Mouse (Mus musculus): ENCODE data around the gene Padi4. TPM values are rescaled to one million over a fixed set of nuclear protein-coding genes. Genes with fewer than 3 reads are reported as not detected.

The Padi4 gene
- polyA plus RNA-seq, 1 experiment from 2014 or later: 0.38 TPM

- DNase-seq (ENCODE audit: low spot score) (no peak), ATAC-seq (ENCODE audit: low read depth) (no peak)
- H3K4me1 ChIP-seq (ENCODE audit: control insufficient read depth, insufficient read depth, low read length): no peaks in the 10 kb centered on the region
- WGBS: 77% methylated on average over 20 of the region's 20 CpGs
- H3K4me3 ChIP-seq (ENCODE audit: low read depth, low read length): no peak overlapping the region
- H3K27me3 ChIP-seq (replicated peaks; ENCODE audit: control insufficient read depth, insufficient read depth, low read length): no peaks in the 10 kb centered on the region
- no peak overlapping the region for H3K9ac ChIP-seq (ENCODE audit: low read depth, low read length)
- H3K27ac ChIP-seq (replicated peaks; ENCODE audit: low read depth, low read length): no peak overlapping the region
- no peaks in the 10 kb centered on the region for H3K9me3 ChIP-seq (ENCODE audit: control insufficient read depth, low read length)
- H3K36me3 ChIP-seq (ENCODE audit: control insufficient read depth, insufficient read depth, low read length): peaks cover 63% of the 10 kb centered on the region
- H3K4me2 ChIP-seq (ENCODE audit: low read depth, low read length): no peak overlapping the region
Observed at GRCm38 (mm10) chr4:140721968-140722490, 52.0 kb downstream of the Padi4 start.

- DNase-seq (ENCODE audit: low spot score): no peak
- H3K4me1 ChIP-seq (ENCODE audit: control insufficient read depth, insufficient read depth, low read length): no peaks in the 10 kb centered on the region
- ATAC-seq (ENCODE audit: low read depth): no peak
- peaks cover 83% of the 10 kb centered on the region for H3K36me3 ChIP-seq (ENCODE audit: control insufficient read depth, insufficient read depth, low read length)
- no peak overlapping the region for H3K4me2 ChIP-seq (ENCODE audit: low read depth, low read length)
- no peak overlapping the region for H3K27ac ChIP-seq (replicated peaks; ENCODE audit: low read depth, low read length)
- no peaks in the 10 kb centered on the region for H3K27me3 ChIP-seq (replicated peaks; ENCODE audit: control insufficient read depth, insufficient read depth, low read length)
- H3K4me3 ChIP-seq (ENCODE audit: low read depth, low read length): no peak overlapping the region
- no peaks in the 10 kb centered on the region for H3K9me3 ChIP-seq (ENCODE audit: control insufficient read depth, low read length)
- WGBS: 86% methylated on average over 5 of the region's 5 CpGs
- H3K9ac ChIP-seq (ENCODE audit: low read depth, low read length): no peak overlapping the region
Observed at GRCm38 (mm10) chr4:140720091-140720490, 53.9 kb downstream of the Padi4 start.

GRCm38 (mm10) chr4:140718436-140718835, 55.6 kb downstream of the Padi4 start:
- H3K27me3 ChIP-seq (replicated peaks; ENCODE audit: control insufficient read depth, insufficient read depth, low read length): no peaks in the 10 kb centered on the region
- H3K27ac ChIP-seq (replicated peaks; ENCODE audit: low read depth, low read length): no peak overlapping the region
- peaks cover 97% of the 10 kb centered on the region for H3K36me3 ChIP-seq (ENCODE audit: control insufficient read depth, insufficient read depth, low read length)
- WGBS: 93% methylated on average over 9 of the region's 9 CpGs
- no peak for DNase-seq (ENCODE audit: low spot score)
- no peak overlapping the region for H3K4me3 ChIP-seq (ENCODE audit: low read depth, low read length)
- H3K9me3 ChIP-seq (ENCODE audit: control insufficient read depth, low read length): no peaks in the 10 kb centered on the region
- H3K9ac ChIP-seq (ENCODE audit: low read depth, low read length): no peak overlapping the region
- ATAC-seq (ENCODE audit: low read depth): no peak
- no peak overlapping the region for H3K4me2 ChIP-seq (ENCODE audit: low read depth, low read length)
- no peaks in the 10 kb centered on the region for H3K4me1 ChIP-seq (ENCODE audit: control insufficient read depth, insufficient read depth, low read length)

GRCm38 (mm10) chr4:140716994-140717393, 57.0 kb downstream of the Padi4 start:
- Histone ChIP-seq H3K36me3 (ENCODE audit: control insufficient read depth, insufficient read depth, low read length) (peaks cover 98% of the 10 kb centered on the region), H3K4me1 (ENCODE audit: control insufficient read depth, insufficient read depth, low read length) (no peaks in the 10 kb centered on the region), H3K27me3 (replicated peaks; ENCODE audit: control insufficient read depth, insufficient read depth, low read length) (no peaks in the 10 kb centered on the region), H3K9ac (ENCODE audit: low read depth, low read length) (no peak overlapping the region), H3K27ac (replicated peaks; ENCODE audit: low read depth, low read length) (no peak overlapping the region), H3K4me2 (ENCODE audit: low read depth, low read length) (no peak overlapping the region), H3K4me3 (ENCODE audit: low read depth, low read length) (no peak overlapping the region), H3K9me3 (ENCODE audit: control insufficient read depth, low read length) (no peaks in the 10 kb centered on the region)
- no peak for DNase-seq (ENCODE audit: low spot score)
- ATAC-seq (ENCODE audit: low read depth): no peak
- 93% methylated on average over 11 of the region's 11 CpGs for WGBS

- H3K36me3 ChIP-seq (ENCODE audit: control insufficient read depth, insufficient read depth, low read length): peaks cover 98% of the 10 kb centered on the region
- ATAC-seq (ENCODE audit: low read depth): no peak
- H3K27ac ChIP-seq (replicated peaks; ENCODE audit: low read depth, low read length): no peak overlapping the region
- no peak overlapping the region for H3K4me3 ChIP-seq (ENCODE audit: low read depth, low read length)
- no peak overlapping the region for H3K9ac ChIP-seq (ENCODE audit: low read depth, low read length)
- H3K4me2 ChIP-seq (ENCODE audit: low read depth, low read length): no peak overlapping the region
- H3K4me1 ChIP-seq (ENCODE audit: control insufficient read depth, insufficient read depth, low read length): no peaks in the 10 kb centered on the region
- no peaks in the 10 kb centered on the region for H3K27me3 ChIP-seq (replicated peaks; ENCODE audit: control insufficient read depth, insufficient read depth, low read length)
- H3K9me3 ChIP-seq (ENCODE audit: control insufficient read depth, low read length): no peaks in the 10 kb centered on the region
- DNase-seq (ENCODE audit: low spot score): no peak
- WGBS: 87% methylated on average over 5 of the region's 5 CpGs
Observed at GRCm38 (mm10) chr4:140714586-140714985, 59.5 kb downstream of the Padi4 start.

GRCm38 (mm10) chr4:140713480-140714365, 60.3 kb downstream of the Padi4 start:
- H3K9me3 ChIP-seq (ENCODE audit: control insufficient read depth, low read length): no peaks in the 10 kb centered on the region
- H3K4me2 ChIP-seq (ENCODE audit: low read depth, low read length): no peak overlapping the region
- H3K4me3 ChIP-seq (ENCODE audit: low read depth, low read length): no peak overlapping the region
- ATAC-seq (ENCODE audit: low read depth) (peak; percentile 87), DNase-seq (ENCODE audit: low spot score) (peak; percentile 90)
- no peaks in the 10 kb centered on the region for H3K27me3 ChIP-seq (replicated peaks; ENCODE audit: control insufficient read depth, insufficient read depth, low read length)
- no peak overlapping the region for H3K27ac ChIP-seq (replicated peaks; ENCODE audit: low read depth, low read length)
- 55% methylated on average over 29 of the region's 29 CpGs for WGBS
- H3K9ac ChIP-seq (ENCODE audit: low read depth, low read length): no peak overlapping the region
- peaks cover 98% of the 10 kb centered on the region for H3K36me3 ChIP-seq (ENCODE audit: control insufficient read depth, insufficient read depth, low read length)
- no peaks in the 10 kb centered on the region for H3K4me1 ChIP-seq (ENCODE audit: control insufficient read depth, insufficient read depth, low read length)

- Histone ChIP-seq H3K4me2 (ENCODE audit: low read depth, low read length) (no peak overlapping the region), H3K27me3 (replicated peaks; ENCODE audit: control insufficient read depth, insufficient read depth, low read length) (no peaks in the 10 kb centered on the region), H3K9me3 (ENCODE audit: control insufficient read depth, low read length) (no peaks in the 10 kb centered on the region), H3K4me1 (ENCODE audit: control insufficient read depth, insufficient read depth, low read length) (no peaks in the 10 kb centered on the region), H3K4me3 (ENCODE audit: low read depth, low read length) (no peak overlapping the region), H3K27ac (replicated peaks; ENCODE audit: low read depth, low read length) (no peak overlapping the region), H3K9ac (ENCODE audit: low read depth, low read length) (no peak overlapping the region), H3K36me3 (ENCODE audit: control insufficient read depth, insufficient read depth, low read length) (peaks cover 87% of the 10 kb centered on the region)
- DNase-seq (ENCODE audit: low spot score) (no peak), ATAC-seq (ENCODE audit: low read depth) (no peak)
- 88% methylated on average over 5 of the region's 5 CpGs for WGBS
Observed at GRCm38 (mm10) chr4:140711360-140711759, 62.7 kb downstream of the Padi4 start.

GRCm38 (mm10) chr4:140710781-140711180, 63.3 kb downstream of the Padi4 start:
- Histone ChIP-seq H3K4me3 (ENCODE audit: low read depth, low read length) (no peak overlapping the region), H3K4me1 (ENCODE audit: control insufficient read depth, insufficient read depth, low read length) (no peaks in the 10 kb centered on the region), H3K36me3 (ENCODE audit: control insufficient read depth, insufficient read depth, low read length) (peaks cover 87% of the 10 kb centered on the region), H3K27ac (replicated peaks; ENCODE audit: low read depth, low read length) (no peak overlapping the region), H3K9me3 (ENCODE audit: control insufficient read depth, low read length) (no peaks in the 10 kb centered on the region), H3K9ac (ENCODE audit: low read depth, low read length) (no peak overlapping the region), H3K4me2 (ENCODE audit: low read depth, low read length) (no peak overlapping the region), H3K27me3 (replicated peaks; ENCODE audit: control insufficient read depth, insufficient read depth, low read length) (no peaks in the 10 kb centered on the region)
- ATAC-seq (ENCODE audit: low read depth) (no peak), DNase-seq (ENCODE audit: low spot score) (no peak)
- WGBS: 79% methylated on average over 10 of the region's 10 CpGs

- Histone ChIP-seq H3K36me3 (ENCODE audit: control insufficient read depth, insufficient read depth, low read length) (peaks cover 78% of the 10 kb centered on the region), H3K9me3 (ENCODE audit: control insufficient read depth, low read length) (no peaks in the 10 kb centered on the region), H3K4me2 (ENCODE audit: low read depth, low read length) (no peak overlapping the region), H3K4me1 (ENCODE audit: control insufficient read depth, insufficient read depth, low read length) (no peaks in the 10 kb centered on the region), H3K27ac (replicated peaks; ENCODE audit: low read depth, low read length) (no peak overlapping the region), H3K9ac (ENCODE audit: low read depth, low read length) (0 out of 2 replicates have a peak overlapping the region, but pooled peaks have one; percentile 7), H3K27me3 (replicated peaks; ENCODE audit: control insufficient read depth, insufficient read depth, low read length) (no peaks in the 10 kb centered on the region), H3K4me3 (ENCODE audit: low read depth, low read length) (no peak overlapping the region)
- ATAC-seq (ENCODE audit: low read depth): no peak
- WGBS: 74% methylated on average over 10 of the region's 10 CpGs
- no peak for DNase-seq (ENCODE audit: low spot score)
Observed at GRCm38 (mm10) chr4:140709617-140710016, 64.4 kb downstream of the Padi4 start.

All from embryonic facial prominence, embryonic 14.5 days (tissue).